Mouse (Mus musculus) forebrain, embryonic 11.5 days (tissue): ENCODE measurements around the gene Tyw1. TPM values are rescaled to one million over a fixed set of nuclear protein-coding genes. Genes with fewer than 3 reads are reported as not detected.

Experiments used
- ATAC-seq: fragments of 200-750 bp; cut with Nextera tagmentation; replicated peaks from 2 replicates; pipeline ENCODE4 v1.8.0; 2017; ENCODE audit warnings: moderate TSS enrichment; ENCODE audit not compliant: low FRiP score
- DNase-seq: peaks from one replicate; pipeline ENCODE4 v3.0.0-alpha.2; 2017; ENCODE audit warnings: low spot score
- H3K27ac ChIP-seq: fragments of 300-500 bp; sonication (generic); 2 replicates; pipeline ENCODE4 v1.5.1; 2014; ENCODE audit warnings: low read depth, low read length
- H3K27me3 ChIP-seq: fragments of 300-500 bp; sonication (generic); 2 replicates; pipeline ENCODE4 v1.6.1; 2014; ENCODE audit warnings: mild to moderate bottlenecking, low read length, mixed read lengths; ENCODE audit not compliant: control insufficient read depth, insufficient read depth
- H3K36me3 ChIP-seq: fragments of 300-500 bp; sonication (generic); 2 replicates; pipeline ENCODE4 v1.6.1; 2014; ENCODE audit warnings: mild to moderate bottlenecking, low read length, moderate library complexity, mixed read lengths; ENCODE audit not compliant: control insufficient read depth, insufficient read depth
- H3K4me1 ChIP-seq: fragments of 300-500 bp; sonication (generic); replicated peaks from 2 replicates; pipeline ENCODE4 v1.6.1; 2014; ENCODE audit warnings: low read length, mixed read lengths; ENCODE audit not compliant: control insufficient read depth, insufficient read depth
- H3K4me2 ChIP-seq: fragments of 300-500 bp; sonication (generic); 2 replicates; pipeline ENCODE4 v1.6.1; 2014; ENCODE audit warnings: low read depth, mild to moderate bottlenecking, low read length, moderate library complexity, mixed read lengths; ENCODE audit not compliant: severe bottlenecking
- H3K4me3 ChIP-seq: fragments of 300-500 bp; sonication (generic); 2 replicates; pipeline ENCODE4 v1.5.1; 2014; ENCODE audit warnings: low read depth, low read length
- H3K9ac ChIP-seq: fragments of 300-500 bp; sonication (generic); 2 replicates; pipeline ENCODE4 v1.6.1; 2014; ENCODE audit warnings: low read length
- H3K9me3 ChIP-seq: fragments of 300-500 bp; sonication (generic); 2 replicates; pipeline ENCODE4 v1.6.1; 2016; ENCODE audit warnings: low read length, mixed read lengths; ENCODE audit not compliant: control insufficient read depth
- WGBS: fragments of 180-500 bp; shearing (Covaris S2); extraction: QIAGEN DNeasy Blood & Tissue Kit; methylation state at CpG from one replicate; pipeline ENCODE4 v1.1.7; 2014; 5-methylcytosine and 5-hydroxymethylcytosine counted together
- polyA plus RNA-seq: library from polyadenylated mRNA; unstranded; fragments of >200 nt; fragmentation: Nextera tagmentation; extraction: Ambion mirVana; gene quantifications from 2 replicates; pipeline ENCODE4 v1.2.1, GENCODE M21; 2014

Gene Tyw1
- polyA plus RNA-seq, 1 experiment from 2014 or later = 26.2 TPM

DNA sequence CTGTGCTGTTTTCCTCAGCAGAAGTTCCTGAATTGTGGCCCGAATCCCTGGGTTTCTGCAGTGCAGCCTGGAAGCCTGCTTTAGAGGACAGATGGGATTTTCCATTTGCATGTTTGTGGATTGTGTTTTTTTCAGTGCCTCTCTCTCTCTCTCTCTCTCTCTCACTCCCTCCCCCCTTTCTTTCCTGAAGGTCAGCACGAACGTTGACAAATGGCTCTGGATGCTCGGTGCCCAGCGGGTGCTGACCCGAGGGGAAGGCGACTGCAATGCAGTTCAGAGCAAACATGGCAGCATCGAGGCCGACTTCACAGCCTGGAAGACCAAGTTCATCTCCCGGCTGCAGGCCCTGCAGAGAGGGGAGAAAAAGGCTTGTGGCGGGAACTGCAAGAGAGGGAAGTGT, 13.6 kb downstream of the Tyw1 start:
- DNase-seq = no peak
- Histone ChIP-seq H3K27me3 (no peaks in the 10 kb centered on the region), H3K9me3 (no peaks in the 10 kb centered on the region), H3K9ac (no peak overlapping the region), H3K4me3 (no peak overlapping the region), H3K4me2 (no peak overlapping the region), H3K4me1 (no peaks in the 10 kb centered on the region), H3K27ac (no peak overlapping the region), H3K36me3 (peaks cover 7% of the 10 kb centered on the region; the same call in 1 of the 2 replicates)
- ATAC-seq = no peak
- WGBS = 88% methylated on average over 11 of the region's 11 CpGs

DNA sequence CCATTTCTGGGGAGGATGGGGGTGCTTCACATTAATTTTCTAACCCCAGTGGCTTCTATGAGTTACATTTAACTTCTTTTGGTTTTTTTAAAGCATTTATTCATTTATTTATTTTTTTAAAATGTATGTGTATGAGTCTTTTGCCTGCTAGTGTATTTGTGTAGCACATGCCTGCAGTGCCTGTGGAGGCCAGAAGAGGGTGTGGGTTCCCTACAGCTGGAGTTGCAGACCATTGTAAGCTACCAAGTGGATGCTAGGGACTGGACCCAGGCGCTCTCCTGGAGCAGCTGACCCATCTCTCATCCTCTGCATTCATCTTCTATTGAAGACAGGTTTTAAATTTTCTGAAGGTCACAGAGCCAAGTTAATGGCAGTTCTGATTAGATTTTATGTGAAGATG, 16.9 kb downstream of the Tyw1 start:
- H3K36me3 ChIP-seq = peaks cover 6% of the 10 kb centered on the region; the same call in 1 of the 2 replicates

DNA sequence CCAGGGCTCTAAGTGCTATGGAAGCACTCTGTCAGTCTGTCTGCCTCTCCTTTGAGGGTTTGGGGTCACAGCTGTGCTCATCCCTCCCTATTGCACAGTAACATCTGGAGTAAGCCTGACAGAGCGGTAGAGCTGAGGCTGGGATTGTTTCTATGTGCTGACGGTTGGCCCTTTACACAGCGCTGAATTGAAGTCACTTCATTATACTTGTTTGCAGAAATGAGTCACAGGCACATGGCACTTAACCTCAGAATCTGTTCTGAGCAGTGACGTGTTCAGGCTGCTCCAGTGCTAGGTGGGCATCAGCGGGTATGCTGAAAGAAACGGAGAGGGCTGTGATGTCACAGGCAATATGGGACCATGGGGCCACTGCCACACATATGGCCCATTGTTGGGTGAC, 17.6 kb downstream of the Tyw1 start:
- no peaks in the 10 kb centered on the region for H3K4me1 ChIP-seq
- H3K27me3 ChIP-seq = no peaks in the 10 kb centered on the region
- no peak overlapping the region for H3K4me2 ChIP-seq
- DNase-seq (no peak), ATAC-seq (no peak)
- no peak overlapping the region for H3K9ac ChIP-seq
- H3K9me3 ChIP-seq = no peaks in the 10 kb centered on the region
- H3K27ac ChIP-seq = no peak overlapping the region
- peaks cover 3% of the 10 kb centered on the region; the same call in 1 of the 2 replicates for H3K36me3 ChIP-seq
- no peak overlapping the region for H3K4me3 ChIP-seq
- WGBS = 92% methylated on average over 6 of the region's 6 CpGs

More for the DNA sequence above, 16.9 kb downstream of the Tyw1 start:
- no peak for ATAC-seq
- Histone ChIP-seq H3K27ac (no peak overlapping the region), H3K4me3 (no peak overlapping the region), H3K4me2 (no peak overlapping the region), H3K9ac (no peak overlapping the region), H3K4me1 (no peaks in the 10 kb centered on the region), H3K27me3 (no peaks in the 10 kb centered on the region), H3K9me3 (no peaks in the 10 kb centered on the region)
- DNase-seq = no peak
- 90% methylated on average over 1 of the region's 1 CpGs for WGBS

DNA sequence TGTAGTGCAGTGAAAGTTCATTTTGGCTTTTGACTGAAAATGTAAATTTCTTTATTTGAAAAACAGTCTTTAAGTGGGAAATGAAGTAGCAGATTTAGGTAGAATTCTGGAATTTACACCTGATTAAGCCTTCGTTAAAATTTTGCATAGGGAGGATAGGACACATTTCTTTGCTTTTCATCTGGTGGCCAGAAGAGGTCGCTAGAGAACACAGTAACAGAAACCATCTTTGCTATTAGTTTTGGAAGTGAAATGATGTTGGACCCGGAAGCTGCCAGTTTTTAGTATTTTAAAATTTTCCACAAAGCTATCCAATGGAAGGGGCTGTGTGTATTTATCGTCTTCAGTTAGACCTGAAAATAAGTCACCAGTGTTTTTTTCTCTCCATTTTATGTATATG, 20.1 kb downstream of the Tyw1 start:
- H3K27ac ChIP-seq = no peak overlapping the region
- H3K4me3 ChIP-seq = no peak overlapping the region
- DNase-seq = no peak
- no peak for ATAC-seq
- H3K9ac ChIP-seq = no peak overlapping the region
- H3K4me1 ChIP-seq = no peaks in the 10 kb centered on the region
- WGBS = 59% methylated on average over 4 of the region's 4 CpGs
- H3K4me2 ChIP-seq = no peak overlapping the region
- no peaks in the 10 kb centered on the region for H3K27me3 ChIP-seq
- peaks cover 7% of the 10 kb centered on the region; the same call in 1 of the 2 replicates for H3K36me3 ChIP-seq
- no peaks in the 10 kb centered on the region for H3K9me3 ChIP-seq

DNA sequence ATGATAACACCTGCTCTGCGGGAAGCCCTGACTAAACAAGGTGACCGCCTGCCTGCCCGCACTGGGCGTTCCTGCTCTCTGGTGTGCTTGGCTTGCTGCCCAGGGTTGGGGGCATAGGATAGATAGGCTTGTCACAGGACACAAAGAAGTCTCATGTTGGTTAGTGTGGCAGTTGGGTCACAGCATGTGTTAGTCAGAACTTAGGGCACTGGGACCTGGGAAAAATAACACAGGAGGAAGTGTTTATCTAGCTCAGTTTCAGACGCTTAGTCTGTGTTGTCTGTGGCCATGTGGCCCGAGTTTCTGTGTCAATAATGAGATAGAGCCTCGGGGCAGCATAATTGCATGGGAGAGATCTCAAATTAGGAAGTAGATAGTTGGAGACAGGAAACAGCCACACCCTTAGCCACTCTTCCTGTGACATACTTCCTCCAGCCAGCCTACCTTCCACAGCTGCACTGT, 22.6 kb downstream of the Tyw1 start:
- H3K9ac ChIP-seq = no peak overlapping the region
- H3K9me3 ChIP-seq = no peaks in the 10 kb centered on the region
- H3K27ac ChIP-seq = no peak overlapping the region
- no peaks in the 10 kb centered on the region for H3K27me3 ChIP-seq
- no peak overlapping the region for H3K4me3 ChIP-seq
- no peak overlapping the region for H3K4me2 ChIP-seq
- peaks cover 7% of the 10 kb centered on the region; the same call in 1 of the 2 replicates for H3K36me3 ChIP-seq
- ATAC-seq (no peak), DNase-seq (no peak)
- 93% methylated on average over 7 of the region's 7 CpGs for WGBS
- H3K4me1 ChIP-seq = no peaks in the 10 kb centered on the region

DNA sequence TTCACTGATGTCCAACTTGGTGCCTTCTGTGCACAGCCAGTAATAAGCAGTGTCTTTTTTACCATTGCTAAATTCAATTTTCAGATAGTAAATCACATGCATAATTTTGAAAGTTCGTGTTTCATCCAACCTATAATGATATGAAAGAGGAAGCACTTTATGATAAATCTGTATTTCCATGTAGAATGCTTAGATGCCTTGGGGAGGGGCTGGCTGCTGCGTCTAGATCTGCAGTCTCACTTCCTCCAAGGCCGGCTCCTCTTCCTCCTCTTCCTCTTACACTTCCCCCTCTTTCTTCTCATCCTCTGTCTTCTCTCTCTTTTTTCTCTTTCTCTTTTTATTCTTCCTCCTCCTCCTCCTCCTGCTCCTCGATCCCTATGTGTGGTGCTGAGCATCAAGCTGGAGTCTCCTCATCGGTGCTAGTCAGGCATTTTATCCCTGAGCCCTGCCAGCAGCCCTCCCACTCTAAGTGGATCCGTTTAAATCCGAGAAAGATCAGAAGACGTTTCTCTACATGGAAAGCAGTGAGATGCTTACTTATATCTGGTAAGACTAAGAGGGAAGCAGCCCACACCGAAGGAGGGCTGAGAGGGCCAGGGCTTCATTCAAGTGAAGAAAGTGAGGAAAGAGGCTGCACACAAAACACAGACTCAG, 27.8 kb downstream of the Tyw1 start:
- ATAC-seq (no peak), DNase-seq (no peak)
- Histone ChIP-seq H3K27me3 (no peaks in the 10 kb centered on the region), H3K9me3 (peaks cover 3% of the 10 kb centered on the region), H3K36me3 (peaks cover 6% of the 10 kb centered on the region; the same call in 1 of the 2 replicates), H3K9ac (no peak overlapping the region), H3K4me3 (no peak overlapping the region), H3K27ac (no peak overlapping the region), H3K4me2 (no peak overlapping the region), H3K4me1 (no peaks in the 10 kb centered on the region)
- 96% methylated on average over 9 of the region's 9 CpGs for WGBS

DNA sequence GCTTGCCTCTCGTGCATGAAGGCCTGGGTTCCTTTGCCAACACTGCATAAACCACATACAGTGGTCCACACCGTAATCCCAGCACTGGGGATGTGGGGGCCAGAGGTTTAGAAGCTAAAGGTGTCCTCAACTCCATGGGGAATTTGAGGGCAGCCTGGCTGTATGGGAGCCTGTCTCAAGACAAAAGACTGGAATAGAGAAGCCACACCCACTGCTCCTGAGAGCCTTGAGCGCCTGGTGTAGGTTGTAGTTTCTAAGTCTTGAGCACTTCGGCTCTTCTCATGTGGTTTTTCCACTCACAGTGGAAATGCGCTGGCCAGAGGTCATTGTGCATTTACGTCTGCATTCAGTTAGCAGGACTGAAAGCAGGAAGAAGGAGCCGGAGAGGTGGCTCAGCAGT, 32.7 kb downstream of the Tyw1 start:
- no peak overlapping the region for H3K9ac ChIP-seq
- WGBS = 93% methylated on average over 7 of the region's 7 CpGs
- H3K36me3 ChIP-seq = peaks cover 7% of the 10 kb centered on the region

DNA sequence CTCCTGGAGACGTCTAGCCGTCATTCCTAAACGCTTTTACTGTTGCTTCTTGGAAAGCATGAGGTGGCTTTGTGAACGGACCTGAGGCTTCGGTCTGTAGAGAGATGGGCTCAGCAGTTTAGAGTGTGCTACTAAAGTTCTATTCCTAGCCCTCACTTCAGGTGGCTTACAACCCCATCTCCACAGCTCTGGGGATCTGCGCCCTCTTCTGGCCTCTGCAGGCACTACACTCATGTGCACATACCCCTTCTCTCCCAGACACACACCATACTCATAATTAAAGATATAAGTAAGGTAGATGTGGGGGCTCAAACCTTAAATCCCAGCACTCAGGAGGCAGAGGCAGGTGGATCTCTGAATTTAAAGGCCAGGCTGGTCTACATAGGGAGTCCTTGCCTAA, 34.8 kb downstream of the Tyw1 start:
- DNase-seq (no peak), ATAC-seq (no peak)
- Histone ChIP-seq H3K27me3 (no peaks in the 10 kb centered on the region), H3K4me2 (no peak overlapping the region), H3K36me3 (peaks cover 5% of the 10 kb centered on the region), H3K9me3 (no peaks in the 10 kb centered on the region), H3K4me3 (no peak overlapping the region), H3K9ac (no peak overlapping the region), H3K4me1 (no peaks in the 10 kb centered on the region), H3K27ac (no peak overlapping the region)
- WGBS = 97% methylated on average over 6 of the region's 6 CpGs

More for the DNA sequence above, 32.7 kb downstream of the Tyw1 start:
- Histone ChIP-seq H3K4me1 (no peaks in the 10 kb centered on the region), H3K9me3 (peaks cover 3% of the 10 kb centered on the region), H3K27me3 (no peaks in the 10 kb centered on the region), H3K27ac (no peak overlapping the region), H3K4me3 (no peak overlapping the region), H3K4me2 (no peak overlapping the region)
- ATAC-seq (no peak), DNase-seq (no peak)

DNA sequence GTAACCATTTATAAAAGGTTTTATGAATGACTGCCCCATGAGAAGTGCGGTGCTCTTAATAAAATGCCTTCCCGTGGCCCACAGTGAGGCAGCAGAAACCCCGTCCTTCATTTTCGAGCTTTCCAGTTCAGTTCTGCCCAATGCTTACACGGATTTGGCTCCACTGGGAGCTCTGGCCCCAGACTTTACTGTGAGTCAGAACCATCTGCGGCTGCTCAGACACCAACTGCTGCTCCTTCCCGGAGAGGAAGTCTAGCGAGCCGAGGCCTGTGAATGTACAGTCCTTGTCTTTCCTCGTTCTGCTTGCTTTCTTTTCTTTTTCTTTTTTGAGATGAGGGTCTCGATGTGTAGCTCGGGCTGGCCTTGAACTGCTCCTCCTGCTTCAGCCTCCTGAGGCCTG, 35.4 kb downstream of the Tyw1 start:
- 95% methylated on average over 12 of the region's 12 CpGs for WGBS
- peaks cover 5% of the 10 kb centered on the region for H3K36me3 ChIP-seq

More for the DNA sequence above, 35.4 kb downstream of the Tyw1 start:
- Histone ChIP-seq H3K9ac (no peak overlapping the region), H3K4me1 (no peaks in the 10 kb centered on the region), H3K9me3 (no peaks in the 10 kb centered on the region), H3K4me3 (no peak overlapping the region), H3K27ac (no peak overlapping the region), H3K4me2 (no peak overlapping the region), H3K27me3 (no peaks in the 10 kb centered on the region)
- DNase-seq (no peak), ATAC-seq (no peak)
